Mouse (Mus musculus): ENCODE data around the gene Dap.

Gene Dap

DNA sequence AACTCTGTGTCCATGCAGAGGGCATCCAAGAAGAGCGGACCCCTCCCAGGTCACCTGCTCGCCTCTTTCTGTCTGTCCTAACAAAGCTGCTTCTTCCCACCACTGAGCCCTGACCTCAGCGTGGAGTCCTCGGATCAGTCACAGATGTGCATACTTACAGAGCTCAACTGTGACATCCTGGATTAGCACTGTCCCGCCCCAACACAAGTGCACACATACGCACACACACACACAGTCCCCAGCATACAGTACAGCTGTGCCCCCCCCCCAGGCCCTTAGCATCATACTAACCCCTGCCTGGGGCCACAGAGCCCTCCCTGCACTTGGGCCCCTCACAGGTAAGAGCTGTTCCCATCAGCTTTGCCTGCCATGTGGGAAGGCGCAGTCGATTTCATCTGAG lies 41.3 kb downstream of the Dap start:
- DNase-seq: no peak

DNA sequence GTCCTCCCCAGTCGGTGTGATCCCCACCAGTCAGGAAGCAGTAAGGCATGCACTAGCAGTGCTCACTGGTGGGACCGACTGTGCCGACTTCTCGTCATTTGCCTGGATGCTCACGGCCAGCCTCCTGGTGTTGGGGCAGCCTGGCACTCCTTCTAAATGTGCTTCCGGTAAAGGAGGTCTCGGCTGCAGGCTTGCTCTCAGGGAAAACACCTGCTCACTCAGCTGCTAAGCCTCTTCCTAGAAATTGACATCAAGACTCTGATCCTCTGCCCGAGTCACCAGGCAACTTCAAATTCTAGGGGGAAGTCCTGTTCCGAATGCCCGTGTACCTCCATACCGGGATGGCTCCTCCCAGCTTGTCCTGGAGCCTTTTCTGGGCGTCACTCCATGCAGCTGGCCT lies 41.7 kb downstream of the Dap start:
- no peak for DNase-seq

DNA sequence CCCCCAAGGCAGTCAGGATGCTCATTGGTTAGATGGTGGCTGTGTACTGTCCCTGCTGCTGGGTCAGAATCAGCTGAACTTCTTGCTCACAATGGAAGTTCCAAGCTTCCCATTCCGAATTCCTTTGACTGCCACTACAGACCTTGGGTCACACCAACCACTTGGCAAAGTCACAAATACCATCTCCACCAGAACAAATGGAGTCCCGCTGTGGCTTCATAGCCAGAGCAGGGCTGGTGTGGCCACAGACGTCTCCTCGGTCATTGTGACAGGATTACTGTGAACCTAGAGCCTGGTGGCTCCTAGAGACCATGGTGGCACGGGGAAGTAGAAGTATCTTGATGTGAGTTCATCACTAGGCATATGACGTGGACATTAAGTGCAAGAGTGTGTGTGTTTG lies 44.0 kb downstream of the Dap start:
- no peak for DNase-seq

DNA sequence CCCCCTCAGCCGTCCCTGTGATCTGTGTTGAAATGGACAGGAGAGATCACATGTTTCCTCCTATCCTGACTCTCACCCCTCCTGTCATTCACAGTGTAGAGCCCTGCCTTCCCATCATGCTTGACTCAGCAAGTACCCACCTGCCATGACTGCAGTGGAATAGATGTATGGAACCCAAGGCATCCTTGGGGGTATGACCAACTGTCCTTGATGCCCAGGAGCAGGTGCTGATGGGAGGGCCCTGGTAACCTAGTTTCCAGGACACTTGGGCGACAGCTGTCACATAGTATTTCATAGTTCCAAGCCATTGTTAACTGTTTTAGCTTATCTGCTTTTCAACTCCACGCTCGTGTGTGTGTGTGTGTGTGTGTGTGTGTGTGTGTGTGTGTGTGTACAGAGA lies 45.4 kb downstream of the Dap start:
- no peak for DNase-seq

DNA sequence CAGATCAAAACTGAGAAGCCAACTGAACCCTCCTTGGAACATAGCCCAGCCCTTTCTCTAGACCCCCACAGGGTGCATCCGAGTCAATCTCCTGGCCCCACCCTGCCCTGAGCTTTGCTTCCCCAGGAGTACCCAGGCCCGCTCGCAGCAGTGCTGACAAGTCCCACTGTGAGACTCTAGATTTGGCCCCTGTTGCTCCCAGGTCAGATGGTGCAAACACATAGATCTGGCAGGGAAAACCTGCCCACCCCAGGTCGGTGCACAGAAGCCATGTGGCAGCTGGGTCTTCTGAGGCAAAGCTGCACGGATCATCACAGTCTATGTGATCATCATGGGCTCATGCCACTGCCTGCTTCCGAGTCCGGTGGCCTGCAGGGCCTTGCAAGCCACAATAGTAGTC lies 48.6 kb downstream of the Dap start:
- DNase-seq: no peak

GRCm38 (mm10) chr15:31273509-31273908 lies 49.4 kb downstream of the Dap start:
- DNase-seq: no peak

- DNase-seq: no peak
These were observed 54.0 kb downstream of the Dap start for GRCm38 (mm10) chr15:31278090-31278489.

DNA sequence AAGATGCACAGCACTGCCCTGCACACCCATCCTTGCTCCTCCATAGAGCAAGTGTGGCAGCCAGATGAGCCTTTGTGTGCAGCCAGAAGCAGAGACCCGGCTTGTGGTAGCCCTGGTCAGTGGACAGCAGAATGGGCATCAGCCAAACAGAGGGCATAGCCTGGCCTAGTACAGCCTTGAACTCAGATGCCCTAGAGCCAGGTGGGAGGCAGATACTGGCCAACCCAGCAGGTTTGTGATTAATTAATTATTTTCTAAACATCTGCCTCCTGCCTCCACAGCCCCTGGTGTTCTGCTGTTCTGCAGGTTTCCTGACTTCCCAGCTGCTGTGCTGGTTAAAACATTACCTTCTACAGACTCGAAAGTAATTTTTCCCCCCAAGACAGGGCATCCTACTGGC lies 55.0 kb downstream of the Dap start:
- no peak for DNase-seq

- no peak for DNase-seq
These were observed 55.5 kb downstream of the Dap start for GRCm38 (mm10) chr15:31279577-31280004.

DNA sequence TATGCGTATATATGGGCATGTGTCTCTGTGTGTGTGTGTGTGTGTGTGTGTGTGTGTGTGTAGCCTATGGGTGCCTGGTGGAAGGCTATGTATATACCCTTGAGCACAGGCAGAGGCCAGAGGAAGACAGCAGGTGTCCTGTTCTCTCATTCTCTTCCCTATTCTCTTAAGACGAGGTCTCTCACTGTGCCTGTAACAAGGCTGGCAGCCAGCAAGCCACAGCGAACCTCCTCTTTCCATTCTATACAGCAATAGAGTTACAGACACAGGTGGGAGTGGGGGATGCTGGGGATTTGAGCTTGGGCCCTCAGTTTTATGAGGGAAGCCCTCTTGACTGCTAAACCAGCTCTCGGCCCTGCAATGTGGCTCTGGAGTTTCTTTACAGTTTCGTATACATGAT lies 55.9 kb downstream of the Dap start:
- no peak for DNase-seq

DNA sequence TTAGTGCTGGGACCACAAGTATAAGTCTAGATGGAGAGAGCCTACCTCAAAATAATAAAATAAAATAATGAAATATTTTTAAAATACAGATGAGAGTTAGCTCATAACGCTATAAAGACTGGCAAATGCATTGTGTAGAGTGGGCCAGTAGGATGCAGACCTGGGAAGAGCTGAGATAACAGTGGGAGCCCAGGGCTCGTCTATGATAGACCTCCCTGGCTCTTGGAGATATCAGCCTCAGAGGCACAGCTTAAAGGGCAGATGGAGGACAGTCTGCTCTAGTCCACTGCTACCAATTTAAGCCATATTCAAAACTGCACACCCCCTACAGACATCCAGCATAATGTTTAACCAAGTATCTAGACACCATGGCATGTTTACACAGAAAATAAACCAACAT lies 56.6 kb downstream of the Dap start:
- no peak for DNase-seq

DNA sequence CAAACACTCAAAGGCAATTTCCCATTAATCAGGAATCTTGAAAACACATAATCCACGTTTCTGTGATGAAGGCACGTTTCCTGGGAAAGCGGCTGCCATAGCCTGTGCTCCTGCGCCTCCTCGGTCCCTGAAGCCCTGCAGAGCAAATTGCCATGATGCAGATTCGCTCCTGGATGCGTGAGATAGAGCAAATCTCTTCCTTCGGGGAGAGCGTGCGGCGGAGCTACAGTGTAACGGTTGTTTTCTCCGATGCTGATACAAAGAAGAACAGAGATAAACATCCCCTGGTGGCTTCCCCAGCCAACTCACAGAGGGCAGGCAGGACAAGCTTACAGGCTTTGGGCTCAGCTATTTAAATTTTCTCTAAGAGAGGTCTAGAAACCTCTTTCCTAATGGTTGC lies 57.7 kb downstream of the Dap start:
- no peak for DNase-seq

DNA sequence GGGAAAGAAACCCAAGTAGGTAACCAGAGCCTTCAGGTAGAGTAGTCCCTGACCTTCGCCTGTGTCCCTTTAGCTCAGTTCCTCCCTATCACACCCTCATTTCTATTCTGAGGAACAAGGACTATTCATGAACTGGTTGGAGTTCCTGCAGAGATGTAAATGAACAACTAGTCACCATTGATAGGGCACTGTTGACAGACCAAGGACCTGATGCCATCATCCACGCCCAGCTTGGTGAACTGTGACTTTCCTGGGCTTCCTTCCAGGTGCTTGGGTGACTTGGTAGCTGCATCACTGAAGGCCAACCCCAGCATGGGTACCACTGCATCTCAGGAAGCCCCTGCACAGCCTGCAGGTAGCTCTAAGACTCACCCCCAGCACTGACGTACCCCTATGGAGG lies 58.2 kb downstream of the Dap start:
- DNase-seq: no peak

GRCm38 (mm10) chr15:31284142-31284541 lies 60.0 kb downstream of the Dap start:
- DNase-seq: no peak

GRCm38 (mm10) chr15:31284922-31285631 lies 61.0 kb downstream of the Dap start:
- DNase-seq: no peak

DNA sequence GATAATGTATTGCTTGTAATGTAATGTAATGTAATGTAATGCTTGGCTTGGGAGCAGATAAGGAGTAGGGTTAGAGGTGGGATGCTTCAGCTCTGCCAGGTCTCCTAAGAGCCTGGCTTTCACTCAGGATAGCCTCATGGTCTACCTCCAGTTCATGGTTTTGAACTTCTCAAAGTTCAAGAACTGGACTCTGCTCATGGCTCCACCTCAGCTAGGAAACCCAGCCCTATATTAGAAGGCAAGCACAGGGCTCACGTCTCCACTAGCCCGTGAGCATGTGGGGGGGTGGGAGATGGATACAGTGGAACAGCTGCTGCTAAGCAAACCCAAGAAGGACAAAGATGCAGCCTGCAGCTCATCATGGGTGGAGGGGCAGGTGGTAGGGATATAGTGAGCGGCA lies 61.6 kb downstream of the Dap start:
- DNase-seq: no peak

DNA sequence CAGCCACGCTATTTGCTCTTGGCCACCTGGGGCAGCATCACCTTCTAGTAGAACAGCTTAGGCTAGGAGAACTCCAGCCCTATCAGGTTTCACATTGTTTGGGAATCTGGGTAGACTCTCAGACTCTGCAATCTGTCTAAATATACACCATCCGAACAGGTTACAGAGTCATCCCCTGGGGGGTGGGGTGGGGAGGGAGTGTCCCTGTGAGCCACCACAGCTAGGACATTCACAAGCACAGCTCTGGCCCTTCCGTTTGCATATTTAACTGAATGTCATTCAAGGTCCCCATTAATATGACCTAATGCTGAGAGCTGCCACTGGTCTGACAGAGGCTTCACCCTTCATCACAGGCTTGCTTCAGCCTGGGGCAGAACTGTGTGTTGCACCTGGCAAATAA lies 68.5 kb downstream of the Dap start:
- DNase-seq: no peak

DNA sequence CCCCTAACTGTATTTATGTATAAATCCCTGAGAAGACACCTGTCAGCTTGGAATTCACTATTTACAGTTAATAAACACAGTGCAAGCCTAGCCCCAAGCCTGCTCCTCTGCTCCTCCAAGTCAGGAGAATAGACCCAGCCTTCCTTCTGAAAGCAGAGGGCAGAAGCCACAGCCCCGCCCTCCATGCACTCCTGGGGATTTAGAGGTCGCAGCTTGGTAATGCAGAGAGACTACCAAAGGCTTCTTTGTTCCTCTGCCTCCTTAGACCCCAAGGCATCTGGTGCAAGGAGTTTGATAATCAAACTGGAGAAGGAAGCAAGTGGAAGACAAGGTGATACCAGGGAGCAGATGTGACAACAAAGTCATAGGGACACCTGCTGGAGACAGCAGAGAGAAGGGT lies 70.2 kb downstream of the Dap start:
- no peak for DNase-seq

DNA sequence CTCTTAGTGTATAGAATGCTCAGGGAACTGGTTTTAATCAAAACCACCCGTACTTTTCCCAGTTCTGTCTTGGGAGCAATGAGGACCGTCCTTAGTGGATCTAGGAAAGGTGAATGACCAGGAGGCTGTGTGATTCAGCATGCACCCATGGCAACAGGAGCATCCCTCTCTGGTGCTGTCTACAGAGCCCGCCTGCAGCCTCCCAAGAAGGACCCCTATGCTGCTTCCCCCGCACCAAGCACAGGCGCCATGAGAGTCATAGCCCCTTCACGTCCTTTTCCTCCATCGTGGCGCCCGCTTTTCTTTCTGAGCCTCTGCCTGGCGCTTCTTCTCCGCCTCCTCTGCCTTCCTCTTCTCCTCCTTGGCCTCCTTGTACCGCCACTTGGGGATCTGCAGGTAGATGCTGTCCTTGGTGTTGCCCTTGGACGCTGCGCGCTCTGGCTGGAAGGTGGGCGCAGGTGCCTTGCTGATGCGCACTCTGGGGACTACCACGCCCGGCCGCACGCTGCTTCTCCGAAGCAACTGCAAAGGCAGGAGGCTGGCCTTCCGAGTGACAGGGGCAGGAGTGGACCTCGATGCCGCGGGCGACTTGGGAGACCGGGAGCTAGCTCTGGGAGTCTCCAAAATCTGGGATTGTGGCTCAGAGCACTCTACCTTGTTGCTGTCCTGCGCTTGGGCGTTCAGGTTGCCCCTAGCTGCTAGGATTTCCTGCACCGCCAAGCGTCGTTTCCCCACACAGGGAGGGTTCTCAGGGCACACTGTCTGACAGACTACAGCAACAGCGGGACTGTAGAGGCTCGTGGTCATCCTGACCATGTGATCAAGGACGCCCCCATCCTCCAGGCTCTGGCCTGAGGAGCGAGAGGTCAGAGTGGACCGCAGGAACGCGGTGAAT lies 73.0 kb downstream of the Dap start:
- DNase-seq: no peak

DNA sequence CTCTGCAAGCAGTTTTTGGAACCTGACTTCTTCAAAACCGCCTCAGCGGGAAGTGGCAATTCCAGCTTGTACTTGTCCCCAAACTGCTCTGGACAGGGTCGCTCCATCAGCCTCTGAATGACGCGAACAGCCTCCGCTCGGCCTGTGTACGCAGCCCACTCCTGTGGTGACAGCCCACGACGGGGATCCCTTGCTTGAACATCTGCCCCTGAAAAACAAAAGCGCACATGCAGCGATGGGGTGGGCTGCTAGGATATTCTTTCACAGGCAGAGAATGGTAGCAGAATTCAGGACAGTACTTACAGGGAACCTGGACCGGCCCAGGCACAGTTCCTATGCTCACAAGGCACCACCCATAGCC lies 73.6 kb downstream of the Dap start:
- DNase-seq: no peak

DNA sequence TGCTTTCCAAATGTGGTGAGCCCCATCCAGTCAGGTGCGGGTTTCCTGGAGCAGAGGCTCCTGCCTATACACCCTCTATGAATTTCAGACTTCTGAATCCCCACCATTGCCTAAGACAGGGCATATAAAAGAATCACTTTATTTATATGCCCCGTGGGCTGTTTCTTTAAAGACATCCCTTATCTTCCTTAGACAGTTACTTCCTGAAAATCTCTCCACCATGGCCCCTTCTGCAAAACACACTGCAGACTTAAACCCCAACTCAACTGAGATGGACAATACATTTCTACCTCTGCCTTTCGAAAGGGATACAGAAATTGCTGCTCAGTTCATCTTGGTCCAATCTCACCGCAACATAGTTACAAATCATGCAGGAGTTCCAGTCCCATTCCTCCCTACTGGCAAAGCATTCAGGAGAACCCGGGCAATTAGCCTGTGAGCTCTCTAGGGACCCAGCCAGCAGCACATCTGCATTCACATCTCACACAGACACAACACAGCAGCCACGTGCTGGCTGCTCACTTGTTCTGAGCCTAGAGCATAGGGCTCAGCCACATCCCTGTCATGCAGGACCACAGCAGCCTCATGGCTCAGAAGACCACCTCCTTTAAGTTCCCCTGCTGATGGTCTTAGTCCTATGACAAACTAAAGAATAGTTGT lies 75.3 kb downstream of the Dap start:
- DNase-seq: no peak

- DNase-seq: no peak
These were observed 78.3 kb downstream of the Dap start for GRCm38 (mm10) chr15:31302293-31302990.

DNA sequence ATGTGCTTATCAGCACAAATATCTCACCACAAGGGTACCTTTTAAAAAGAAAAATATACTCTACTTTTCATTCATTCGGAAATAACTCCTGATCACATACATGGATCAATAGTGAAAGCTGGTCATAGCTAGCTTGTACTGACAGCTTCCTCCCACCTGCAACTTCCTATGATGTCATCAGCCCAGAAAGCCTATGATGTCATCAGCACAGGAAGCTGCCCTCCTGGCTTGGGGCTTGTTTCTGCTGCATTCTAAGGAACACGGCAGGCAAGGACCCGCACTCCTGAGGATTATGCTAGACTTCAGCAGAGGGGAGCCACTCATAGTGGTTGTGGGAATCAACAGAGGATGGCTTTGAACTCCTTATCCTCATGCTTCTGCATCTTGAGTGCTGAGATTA lies 80.2 kb downstream of the Dap start:
- DNase-seq: no peak

Data from right cerebral cortex, adult 18-20 months (tissue).